ENCODE assay signal across 14 mouse cellular contexts in genomic region chr13:110093720-110094685, GRCm38 (mm10).
DNase-seq lines count a peak whose midpoint lies in the region; ATAC-seq lines count a peak whose summit lies in the region.
"Had no signal": no experiment of that assay in that cellular context is flagged by ENCODE, and none has a peak within 500 bp of the region (broad histone marks: within the 10 kb centered on the region; RNA-seq: fewer than 3 reads in every experiment).

No protein-coding gene starts in this region.

- peaks cover 5% of the 10 kb centered on the region; the same call in 1 of the 2 replicates for H3K4me1 ChIP-seq in embryonic facial prominence, embryonic 15.5 days
- H3K4me1 ChIP-seq in hindbrain, embryonic 14.5 days (replicated peaks; ENCODE audit: control insufficient read depth, insufficient read depth, low read length), result peaks cover 29% of the 10 kb centered on the region
- H3K4me1 ChIP-seq in midbrain, embryonic 15.5 days, result peaks cover 25% of the 10 kb centered on the region
- H3K4me1 ChIP-seq: heart, embryonic 15.5 days had no signal

- H3K4me3 ChIP-seq in embryonic facial prominence, embryonic 15.5 days (replicated peaks), result no peak overlapping the region
- no peak overlapping the region for H3K4me3 ChIP-seq in hindbrain, embryonic 14.5 days (replicated peaks; ENCODE audit: low read length)
- H3K4me3 ChIP-seq in midbrain, embryonic 15.5 days, result no peak overlapping the region
- H3K4me3 ChIP-seq: heart, embryonic 15.5 days had no signal

- no peaks in the 10 kb centered on the region for H3K27me3 ChIP-seq in embryonic facial prominence, embryonic 15.5 days
- no peaks in the 10 kb centered on the region for H3K27me3 ChIP-seq in hindbrain, embryonic 14.5 days (ENCODE audit: control insufficient read depth, insufficient read depth, low read length)
- no peaks in the 10 kb centered on the region for H3K27me3 ChIP-seq in midbrain, embryonic 15.5 days (replicated peaks)
- H3K27me3 ChIP-seq: heart, embryonic 15.5 days had no signal

- peak; percentile 14 for DNase-seq in NIH3T3 (ENCODE audit: low read depth)
- peak; percentile 72 for DNase-seq in hindbrain, embryonic 14.5 days (ENCODE audit: low spot score)
- no peak for DNase-seq in frontal cortex, postnatal 25 days (ENCODE audit: low spot score in 2 of 2)
- DNase-seq in frontal cortex, postnatal 10 days (ENCODE audit: low spot score in 2 of 2), result no peak
- no peak for DNase-seq in lung, postnatal 4 days
- no peak for DNase-seq in gastrocnemius, postnatal 10 days
- DNase-seq: adrenal gland, adult 8-10 months; kidney, postnatal 4 days had no signal

- H3K27ac ChIP-seq in embryonic facial prominence, embryonic 15.5 days (replicated peaks), result 0 out of 2 replicates have a peak overlapping the region, but pooled peaks have one; percentile 34
- H3K27ac ChIP-seq in hindbrain, embryonic 14.5 days, result peak overlapping the region; percentile 84
- H3K27ac ChIP-seq in midbrain, embryonic 15.5 days, result peak overlapping the region; percentile 73
- H3K27ac ChIP-seq: heart, embryonic 15.5 days; liver, embryonic 14.5 days; macrophage had no signal

- WGBS in embryonic facial prominence, embryonic 15.5 days, result 37% methylated on average over 17 of the region's 17 CpGs
- WGBS in hindbrain, embryonic 14.5 days, result 24% methylated on average over 17 of the region's 17 CpGs
- 21% methylated on average over 17 of the region's 17 CpGs for WGBS in midbrain, embryonic 15.5 days

- no peak for ATAC-seq in embryonic facial prominence, embryonic 15.5 days (ENCODE audit: insufficient number of reproducible peaks, low FRiP score, low TSS enrichment, low read depth)
- ATAC-seq in hindbrain, embryonic 14.5 days (ENCODE audit: low FRiP score), result peak; percentile 79
- ATAC-seq in midbrain, embryonic 15.5 days (replicated peaks), result peak; percentile 88
- ATAC-seq: intestine, embryonic 16.5 days had no signal

- H3K9ac ChIP-seq in embryonic facial prominence, embryonic 15.5 days, result no peak overlapping the region
- H3K9ac ChIP-seq in hindbrain, embryonic 14.5 days, result peak overlapping the region; percentile 21; the same call in 1 of the 2 replicates
- H3K9ac ChIP-seq in midbrain, embryonic 15.5 days, result no peak overlapping the region
- H3K9ac ChIP-seq: heart, embryonic 15.5 days; liver, embryonic 14.5 days had no signal

- H3K36me3 ChIP-seq in embryonic facial prominence, embryonic 15.5 days, result no peaks in the 10 kb centered on the region
- no peaks in the 10 kb centered on the region for H3K36me3 ChIP-seq in hindbrain, embryonic 14.5 days (replicated peaks; ENCODE audit: control insufficient read depth, insufficient read depth)
- H3K36me3 ChIP-seq in midbrain, embryonic 15.5 days (replicated peaks), result no peaks in the 10 kb centered on the region
- H3K36me3 ChIP-seq: heart, embryonic 15.5 days had no signal

- H3K4me2 ChIP-seq in embryonic facial prominence, embryonic 15.5 days (replicated peaks), result no peak overlapping the region
- peak overlapping the region; percentile 34 for H3K4me2 ChIP-seq in hindbrain, embryonic 14.5 days (replicated peaks)
- peak overlapping the region; percentile 12 for H3K4me2 ChIP-seq in midbrain, embryonic 15.5 days
- H3K4me2 ChIP-seq: heart, embryonic 15.5 days had no signal

- H3K9me3 ChIP-seq in embryonic facial prominence, embryonic 15.5 days (replicated peaks), result no peaks in the 10 kb centered on the region
- H3K9me3 ChIP-seq in hindbrain, embryonic 14.5 days (ENCODE audit: control insufficient read depth, low read length), result no peaks in the 10 kb centered on the region
- no peaks in the 10 kb centered on the region for H3K9me3 ChIP-seq in midbrain, embryonic 15.5 days
- H3K9me3 ChIP-seq: heart, embryonic 15.5 days had no signal

Comparison
In these comparisons a context has a peak if more than half of its experiments do, and no peak if none do; other contexts are left out.
1. DNase-seq: peak in NIH3T3 (single experiment) and hindbrain, embryonic 14.5 days (single experiment); none in frontal cortex, postnatal 25 days (0 of 2), frontal cortex, postnatal 10 days (0 of 2), lung, postnatal 4 days (0 of 2) and gastrocnemius, postnatal 10 days (single experiment).
2. H3K27ac ChIP-seq: peak in every context shown above with its lines; median percentile 84 in hindbrain, embryonic 14.5 days; 73 in midbrain, embryonic 15.5 days; 34 in embryonic facial prominence, embryonic 15.5 days.